Mouse (Mus musculus): ENCODE measurements around the gene Wdr86. TPM values are rescaled to one million over a fixed set of nuclear protein-coding genes. Genes with fewer than 3 reads are reported as not detected.

Gene Wdr86
- polyA plus RNA-seq, 1 experiment from 2014 or later: 58.6 TPM

Other genes with a start within 250 kb of the Wdr86 start
- gene Gbx1, start 203.5 kb downstream of the Wdr86 start, polyA plus RNA-seq (2016; fragmentation: Nextera tagmentation; extraction: Ambion mirVana): 0.34 and 0.99 TPM in 2 replicates
- 0.29 TPM in 1 of 2 replicates, not detected in the other for gene Asb10, start 189.7 kb downstream of the Wdr86 start, polyA plus RNA-seq (2016; fragmentation: Nextera tagmentation; extraction: Ambion mirVana)
- 0.07 and 0.08 TPM in 2 replicates for gene 4931409K22Rik, start 173.9 kb downstream of the Wdr86 start, polyA plus RNA-seq (2016; fragmentation: Nextera tagmentation; extraction: Ambion mirVana)
- gene Abcf2, start 153.3 kb downstream of the Wdr86 start, polyA plus RNA-seq (2016; fragmentation: Nextera tagmentation; extraction: Ambion mirVana): 181 and 183 TPM in 2 replicates
- gene Chpf2, start 144.0 kb downstream of the Wdr86 start, polyA plus RNA-seq (2016; fragmentation: Nextera tagmentation; extraction: Ambion mirVana): 14.8 and 19.6 TPM in 2 replicates
- gene Smarcd3, start 106.3 kb downstream of the Wdr86 start, polyA plus RNA-seq (2016; fragmentation: Nextera tagmentation; extraction: Ambion mirVana): 22.2 and 24.8 TPM in 2 replicates
- 27.7 and 29.5 TPM in 2 replicates for gene Nub1, start 45.2 kb downstream of the Wdr86 start, polyA plus RNA-seq (2016; fragmentation: Nextera tagmentation; extraction: Ambion mirVana)
- 0.40 and 1.8 TPM in 2 replicates for gene Crygn, start 27.3 kb upstream of the Wdr86 start, polyA plus RNA-seq (2016; fragmentation: Nextera tagmentation; extraction: Ambion mirVana)
- 169 and 178 TPM in 2 replicates for gene Rheb, start 111.9 kb upstream of the Wdr86 start, polyA plus RNA-seq (2016; fragmentation: Nextera tagmentation; extraction: Ambion mirVana)

Measured in embryonic facial prominence, embryonic 10.5 days (tissue).